Mouse (Mus musculus): ENCODE data around the gene Cryzl1. TPM values are rescaled to one million over a fixed set of nuclear protein-coding genes. Genes with fewer than 3 reads are reported as not detected.
A peak's percentile ranks its signal among the peaks of the same experiment; 100 is the strongest.

Cryzl1 gene
- polyA plus RNA-seq, 1 experiment from 2014 or later: 48.2 TPM

DNA sequence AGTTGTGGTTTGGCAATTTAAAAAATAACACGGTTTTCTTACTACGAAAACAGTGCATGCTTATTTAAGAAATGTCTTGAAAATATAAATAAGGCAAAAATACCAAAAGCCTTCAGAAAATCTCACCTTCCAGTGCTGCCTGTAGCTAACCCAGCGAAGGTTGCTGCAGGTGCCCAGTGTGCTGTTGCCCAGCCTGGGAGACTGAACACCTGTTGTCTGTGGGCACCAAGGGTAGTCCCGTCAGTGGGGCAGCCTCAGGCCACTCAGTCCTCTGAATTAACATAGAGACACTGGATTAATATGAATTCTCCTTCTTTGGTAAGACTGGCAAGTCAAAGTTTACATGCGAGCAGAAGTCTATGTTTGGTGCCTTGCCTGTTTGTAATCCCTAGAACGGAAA lies 9.7 kb upstream of the Cryzl1 start:
- ATAC-seq (ENCODE audit: insufficient number of reproducible peaks, low FRiP score): no peak
- H3K4me1 ChIP-seq (replicated peaks): peaks cover 62% of the 10 kb centered on the region
- H3K27ac ChIP-seq (ENCODE audit: poor library complexity, severe bottlenecking): no peak overlapping the region
- H3K9ac ChIP-seq: no peak overlapping the region
- no peak overlapping the region for H3K4me3 ChIP-seq
- H3K9me3 ChIP-seq (replicated peaks): no peaks in the 10 kb centered on the region
- H3K27me3 ChIP-seq (replicated peaks): no peaks in the 10 kb centered on the region
- no peak overlapping the region for H3K4me2 ChIP-seq
- no peaks in the 10 kb centered on the region for H3K36me3 ChIP-seq
- 86% methylated on average over 6 of the region's 6 CpGs for WGBS

GRCm38 (mm10) chr16:91736046-91736816 lies 7.5 kb upstream of the Cryzl1 start:
- no peaks in the 10 kb centered on the region for H3K9me3 ChIP-seq (replicated peaks)
- 74% methylated on average over 7 of the region's 7 CpGs for WGBS
- H3K4me1 ChIP-seq (replicated peaks): peaks cover 69% of the 10 kb centered on the region
- no peak for ATAC-seq (ENCODE audit: insufficient number of reproducible peaks, low FRiP score)
- no peak overlapping the region for H3K9ac ChIP-seq
- no peak overlapping the region for H3K4me2 ChIP-seq
- H3K36me3 ChIP-seq: no peaks in the 10 kb centered on the region
- no peak overlapping the region for H3K27ac ChIP-seq (ENCODE audit: poor library complexity, severe bottlenecking)
- H3K27me3 ChIP-seq (replicated peaks): no peaks in the 10 kb centered on the region
- no peak overlapping the region for H3K4me3 ChIP-seq

DNA sequence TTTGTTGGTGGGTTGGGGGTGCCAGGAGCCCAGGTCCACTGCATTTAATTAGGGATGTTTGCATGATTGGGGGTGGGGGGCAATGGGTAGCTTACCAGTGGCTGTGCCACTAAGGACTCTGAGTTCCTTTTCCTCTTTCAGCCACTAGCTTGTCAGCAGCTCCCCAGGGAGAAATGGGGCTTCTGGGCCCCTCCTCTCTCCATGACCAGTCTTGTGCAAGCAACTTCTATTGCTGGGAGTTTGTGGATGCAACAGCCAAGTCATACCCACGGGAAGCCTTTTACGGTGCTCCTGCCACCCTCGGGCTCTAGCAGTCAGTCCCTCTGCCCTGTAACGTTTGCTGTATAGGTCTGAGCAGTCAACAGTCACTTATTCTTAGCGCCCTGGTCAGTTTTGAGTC lies 6.0 kb upstream of the Cryzl1 start:
- H3K4me3 ChIP-seq: no peak overlapping the region
- no peaks in the 10 kb centered on the region for H3K9me3 ChIP-seq (replicated peaks)
- peaks cover 54% of the 10 kb centered on the region for H3K4me1 ChIP-seq (replicated peaks)
- no peak for ATAC-seq (ENCODE audit: insufficient number of reproducible peaks, low FRiP score)
- WGBS: 75% methylated on average over 5 of the region's 5 CpGs
- H3K27ac ChIP-seq (ENCODE audit: poor library complexity, severe bottlenecking): no peak overlapping the region
- no peaks in the 10 kb centered on the region for H3K27me3 ChIP-seq (replicated peaks)
- H3K9ac ChIP-seq: 0 out of 2 replicates have a peak overlapping the region, but pooled peaks have one; percentile 12
- no peaks in the 10 kb centered on the region for H3K36me3 ChIP-seq
- no peak overlapping the region for H3K4me2 ChIP-seq

DNA sequence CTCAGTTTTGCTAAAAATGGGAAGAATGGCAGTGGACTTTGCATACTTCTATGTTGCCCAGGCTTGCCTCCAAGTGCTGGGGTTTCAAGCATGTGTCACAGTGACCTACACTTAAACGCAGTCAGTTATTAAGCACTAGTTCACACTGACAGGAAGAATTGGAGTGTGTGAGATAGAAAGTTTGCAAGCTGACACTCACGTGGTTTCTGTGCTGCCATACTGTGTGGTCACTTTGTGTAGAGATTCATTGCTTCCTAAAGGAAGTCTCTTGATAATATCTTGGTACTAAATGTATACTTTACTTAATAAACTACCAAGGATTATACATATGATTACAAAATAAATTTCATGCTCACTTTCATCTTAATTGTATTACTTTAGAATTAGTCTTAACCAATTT lies 4.0 kb upstream of the Cryzl1 start:
- no peak for ATAC-seq (ENCODE audit: insufficient number of reproducible peaks, low FRiP score)
- WGBS: 58% methylated on average over 2 of the region's 2 CpGs
- Histone ChIP-seq H3K36me3 (no peaks in the 10 kb centered on the region), H3K27me3 (replicated peaks) (no peaks in the 10 kb centered on the region), H3K4me2 (no peak overlapping the region), H3K27ac (ENCODE audit: poor library complexity, severe bottlenecking) (no peak overlapping the region), H3K9me3 (replicated peaks) (no peaks in the 10 kb centered on the region), H3K9ac (no peak overlapping the region), H3K4me1 (replicated peaks) (peaks cover 47% of the 10 kb centered on the region), H3K4me3 (no peak overlapping the region)

DNA sequence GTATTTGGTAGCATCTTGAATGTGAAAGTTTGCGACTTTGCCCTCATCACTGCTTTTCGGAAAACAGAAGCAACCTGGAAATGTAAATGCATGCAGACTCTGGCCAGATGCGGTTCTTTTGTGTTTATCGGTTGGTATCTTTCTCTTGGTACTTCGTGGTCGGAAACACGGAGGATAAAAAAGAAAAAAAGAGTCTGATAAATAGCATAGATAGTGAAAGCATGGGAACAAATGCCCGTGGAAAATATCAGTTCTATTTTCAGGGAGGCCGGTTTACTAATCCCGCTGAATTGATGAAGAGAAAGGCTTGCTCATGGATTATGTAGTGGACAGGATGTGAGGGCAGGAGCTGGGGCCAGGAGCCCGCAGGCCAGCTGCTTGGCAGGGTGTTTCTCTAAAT lies 1.7 kb upstream of the Cryzl1 start:
- no peaks in the 10 kb centered on the region for H3K27me3 ChIP-seq (replicated peaks)
- peak overlapping the region; percentile 94 for H3K27ac ChIP-seq (ENCODE audit: poor library complexity, severe bottlenecking)
- peak overlapping the region; percentile 85 for H3K4me3 ChIP-seq
- H3K9ac ChIP-seq: peak overlapping the region; percentile 92
- peaks cover 38% of the 10 kb centered on the region for H3K4me1 ChIP-seq (replicated peaks)
- no peaks in the 10 kb centered on the region for H3K9me3 ChIP-seq (replicated peaks)
- ATAC-seq (ENCODE audit: insufficient number of reproducible peaks, low FRiP score): no peak
- no peaks in the 10 kb centered on the region for H3K36me3 ChIP-seq
- WGBS: 1% methylated on average over 11 of the region's 11 CpGs
- peak overlapping the region; percentile 81 for H3K4me2 ChIP-seq

- WGBS: under 1% methylated on average over 39 of the region's 44 CpGs
- Histone ChIP-seq H3K9me3 (replicated peaks) (no peaks in the 10 kb centered on the region), H3K9ac (peak overlapping the region; percentile 92), H3K4me2 (peak overlapping the region; percentile 81), H3K36me3 (peaks cover 3% of the 10 kb centered on the region; the same call in 1 of the 2 replicates), H3K4me3 (peak overlapping the region; percentile 85), H3K4me1 (replicated peaks) (peaks cover 32% of the 10 kb centered on the region), H3K27ac (ENCODE audit: poor library complexity, severe bottlenecking) (peak overlapping the region; percentile 94), H3K27me3 (replicated peaks) (no peaks in the 10 kb centered on the region)
- ATAC-seq (ENCODE audit: insufficient number of reproducible peaks, low FRiP score): no peak
Measured at GRCm38 (mm10) chr16:91729821-91730441, 1.2 kb upstream of the Cryzl1 start.

DNA sequence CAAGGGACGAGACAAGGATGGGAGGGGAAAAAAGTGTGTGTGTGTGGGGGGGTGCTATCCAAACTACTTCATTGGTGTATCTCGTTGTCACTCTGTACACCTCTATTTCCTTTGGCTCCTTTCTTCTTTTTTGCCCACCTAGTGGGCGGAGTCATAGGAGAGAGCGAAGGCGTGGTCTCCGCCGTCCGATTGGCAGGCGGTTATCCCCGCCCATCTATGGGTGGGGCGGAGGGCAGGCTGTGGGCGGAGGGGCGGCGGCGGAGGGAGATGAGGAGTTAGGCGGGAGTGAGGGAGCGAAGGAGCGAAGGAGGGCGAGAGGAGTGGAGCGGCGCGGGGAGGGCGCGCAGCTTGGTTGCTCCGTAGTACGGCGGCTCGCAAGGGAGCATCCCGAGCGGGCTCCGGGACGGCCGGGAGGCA lies 299 bp upstream of the Cryzl1 start, which contains the start of gene Itsn1:
Itsn1 (plus strand) TSS at position 216 of the 417 bp plus-strand sequence.
- H3K4me3 ChIP-seq: peak within 1 kb of the TSS; percentile 85
- H3K9ac ChIP-seq: peak within 1 kb of the TSS; percentile 92
- peaks cover 11% of the 10 kb centered on the region for H3K36me3 ChIP-seq
- H3K9me3 ChIP-seq (replicated peaks): no peaks in the 10 kb centered on the region
- H3K4me2 ChIP-seq: peak within 1 kb of the TSS; percentile 81
- H3K4me1 ChIP-seq (replicated peaks): peaks cover 24% of the 10 kb centered on the region
- WGBS: 1% methylated on average over 22 of the region's 33 CpGs
- no peaks in the 10 kb centered on the region for H3K27me3 ChIP-seq (replicated peaks)
- H3K27ac ChIP-seq (ENCODE audit: poor library complexity, severe bottlenecking): peak within 1 kb of the TSS; percentile 94
- peak; percentile 91 for ATAC-seq (ENCODE audit: insufficient number of reproducible peaks, low FRiP score)

DNA sequence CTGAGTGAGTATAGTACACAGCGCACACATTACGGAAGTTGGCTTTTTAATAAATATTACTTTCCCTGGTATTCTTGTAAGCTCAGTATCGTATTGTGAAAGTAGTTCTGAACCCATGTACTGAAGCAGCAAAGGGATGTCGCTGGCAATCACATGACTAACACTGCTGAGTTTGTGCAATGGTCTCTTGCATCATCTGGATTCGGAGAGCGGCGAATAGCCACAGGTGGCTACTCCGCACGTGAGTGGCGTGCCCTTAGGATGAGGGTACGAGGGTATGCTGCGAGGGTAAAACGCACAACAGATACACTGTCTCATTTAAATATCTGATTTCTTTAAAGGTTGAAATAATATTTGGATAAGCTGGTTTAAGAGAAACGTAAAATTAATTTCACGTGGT lies 1.3 kb downstream of the Cryzl1 start:
- Histone ChIP-seq H3K9ac (peak overlapping the region; percentile 74; the same call in 1 of the 2 replicates), H3K27me3 (replicated peaks) (no peaks in the 10 kb centered on the region), H3K27ac (ENCODE audit: poor library complexity, severe bottlenecking) (0 out of 2 replicates have a peak overlapping the region, but pooled peaks have one; percentile 68), H3K9me3 (replicated peaks) (no peaks in the 10 kb centered on the region), H3K4me2 (peak overlapping the region; percentile 81), H3K4me3 (peak overlapping the region; percentile 85), H3K4me1 (replicated peaks) (peaks cover 22% of the 10 kb centered on the region), H3K36me3 (peaks cover 13% of the 10 kb centered on the region)
- ATAC-seq (ENCODE audit: insufficient number of reproducible peaks, low FRiP score): no peak
- whole genome bisulfite sequencing: 85% methylated on average over 15 of the region's 15 CpGs

DNA sequence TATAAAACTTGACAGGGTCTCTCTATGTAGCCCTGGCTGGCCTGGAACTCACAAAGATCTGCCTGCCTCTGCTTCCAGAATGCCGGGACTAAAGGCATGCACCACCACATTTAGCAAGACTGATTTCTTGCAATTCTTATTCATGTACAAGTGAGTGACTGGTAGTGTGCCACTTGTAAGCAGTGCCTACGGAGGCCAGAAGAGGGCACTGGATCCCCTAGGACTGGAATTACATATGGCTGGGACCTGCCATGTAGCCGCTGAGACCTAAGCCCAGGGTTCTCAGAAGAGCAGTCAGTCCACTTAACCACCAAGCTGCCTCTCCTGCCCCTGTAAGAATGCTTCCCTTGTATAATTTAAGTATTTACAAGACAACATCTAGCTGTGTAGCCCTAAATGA lies 4.5 kb downstream of the Cryzl1 start:
- H3K4me1 ChIP-seq (replicated peaks): peaks cover 11% of the 10 kb centered on the region
- H3K9ac ChIP-seq: no peak overlapping the region
- H3K27ac ChIP-seq (ENCODE audit: poor library complexity, severe bottlenecking): no peak overlapping the region
- H3K27me3 ChIP-seq (replicated peaks): no peaks in the 10 kb centered on the region
- H3K36me3 ChIP-seq: peaks cover 31% of the 10 kb centered on the region
- H3K9me3 ChIP-seq (replicated peaks): no peaks in the 10 kb centered on the region
- ATAC-seq (ENCODE audit: insufficient number of reproducible peaks, low FRiP score): no peak
- H3K4me3 ChIP-seq: no peak overlapping the region
- no peak overlapping the region for H3K4me2 ChIP-seq
- WGBS: 48% methylated on average over 3 of the region's 3 CpGs

DNA sequence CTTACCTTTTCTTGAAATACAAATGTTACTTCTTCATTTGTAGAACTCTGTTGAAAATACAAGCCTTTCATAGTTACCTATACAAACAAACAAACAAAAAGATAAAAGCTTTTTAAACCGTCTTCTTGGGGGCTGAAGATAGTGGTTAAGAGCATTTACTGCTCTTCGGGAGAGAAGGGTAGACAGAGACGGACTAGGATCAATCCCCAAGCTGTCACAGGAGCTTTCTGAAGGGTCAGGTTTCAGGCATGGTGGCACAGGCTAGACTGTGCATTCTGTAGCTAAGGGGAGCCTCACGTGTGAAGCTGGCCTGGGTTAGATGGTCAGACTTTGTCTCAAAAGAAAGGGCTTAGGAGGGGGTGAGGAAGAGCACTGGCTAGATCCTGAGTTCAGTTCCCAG lies 11.4 kb downstream of the Cryzl1 start:
- Histone ChIP-seq H3K4me2 (no peak overlapping the region), H3K9ac (no peak overlapping the region), H3K27ac (ENCODE audit: poor library complexity, severe bottlenecking) (peak overlapping the region; percentile 77), H3K4me1 (replicated peaks) (no peaks in the 10 kb centered on the region), H3K36me3 (peaks cover 71% of the 10 kb centered on the region), H3K9me3 (replicated peaks) (no peaks in the 10 kb centered on the region), H3K27me3 (replicated peaks) (no peaks in the 10 kb centered on the region), H3K4me3 (no peak overlapping the region)
- 64% methylated on average over 4 of the region's 4 CpGs for WGBS
- ATAC-seq (ENCODE audit: insufficient number of reproducible peaks, low FRiP score): peak; percentile 58

- no peaks in the 10 kb centered on the region for H3K27me3 ChIP-seq (replicated peaks)
- H3K4me3 ChIP-seq: no peak overlapping the region
- no peak overlapping the region for H3K4me2 ChIP-seq
- no peaks in the 10 kb centered on the region for H3K9me3 ChIP-seq (replicated peaks)
- peaks cover 69% of the 10 kb centered on the region for H3K36me3 ChIP-seq
- no peaks in the 10 kb centered on the region for H3K4me1 ChIP-seq (replicated peaks)
- peak overlapping the region; percentile 46; the same call in 1 of the 2 replicates for H3K27ac ChIP-seq (ENCODE audit: poor library complexity, severe bottlenecking)
- 52% methylated on average over 11 of the region's 11 CpGs for WGBS
- peak; percentile 97 for ATAC-seq (ENCODE audit: insufficient number of reproducible peaks, low FRiP score)
- no peak overlapping the region for H3K9ac ChIP-seq
Measured at GRCm38 (mm10) chr16:91716927-91717349, 11.8 kb downstream of the Cryzl1 start.

Measured in heart, embryonic 12.5 days (tissue).